Mouse (Mus musculus) c-Kit-negative CD71-positive TER-119-positive erythroid progenitor cells, embryonic 14.5 days (primary cell): ENCODE data around the gene Olfr652.

ENCODE experiments used
- DNase-seq: peaks from one replicate; pipeline ENCODE4 v3.0.0-alpha.2; 2013; ENCODE audit warnings: low read depth, low spot score

The Olfr652 gene

DNA sequence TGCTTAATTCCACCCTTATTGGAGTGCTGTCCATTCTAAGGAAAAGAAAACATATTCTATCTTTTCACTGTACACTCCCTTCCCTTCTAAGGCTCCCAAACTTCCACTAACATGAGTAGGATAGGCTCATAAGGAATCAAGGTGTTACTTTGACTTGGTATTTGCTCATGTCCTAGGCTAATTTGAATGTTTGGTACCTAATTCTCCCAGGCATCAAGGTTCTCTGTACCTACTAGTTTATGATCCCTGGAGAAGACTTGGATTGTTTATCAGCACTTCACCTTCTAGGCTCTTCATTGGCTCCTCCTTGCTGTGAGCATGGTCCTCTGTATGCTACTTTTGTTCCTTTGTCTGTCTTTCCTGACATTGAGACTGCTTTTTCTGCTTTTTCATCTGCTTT, at the start of gene Olfr652:
Gene Olfr652, plus strand, starts transcription at position 301 of the 400 bp plus-strand sequence.
- DNase-seq, result no peak

DNA sequence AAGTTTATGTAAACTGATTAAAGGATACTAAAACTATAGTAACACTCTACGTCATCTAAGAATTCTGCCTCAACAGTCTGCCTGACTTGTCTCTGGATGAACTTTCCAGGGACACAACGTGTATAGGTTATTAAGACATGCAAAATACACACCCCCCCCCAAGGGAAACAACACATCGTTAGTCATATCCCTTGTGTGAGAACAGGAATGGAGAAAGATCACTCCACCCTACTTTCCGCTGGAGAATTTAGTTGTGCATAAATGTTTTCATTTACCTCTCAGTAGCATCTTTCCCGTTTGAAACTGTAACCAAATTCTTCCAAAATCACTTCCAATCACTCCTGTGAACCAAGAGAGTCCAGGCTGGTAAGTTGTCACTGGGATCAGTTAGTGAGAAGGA, 10.9 kb upstream of the Olfr652 start, which contains the start of gene Olfr651:
Gene Olfr651, plus strand, starts transcription at position 301 of the 400 bp plus-strand sequence.
- no peak for DNase-seq

DNA sequence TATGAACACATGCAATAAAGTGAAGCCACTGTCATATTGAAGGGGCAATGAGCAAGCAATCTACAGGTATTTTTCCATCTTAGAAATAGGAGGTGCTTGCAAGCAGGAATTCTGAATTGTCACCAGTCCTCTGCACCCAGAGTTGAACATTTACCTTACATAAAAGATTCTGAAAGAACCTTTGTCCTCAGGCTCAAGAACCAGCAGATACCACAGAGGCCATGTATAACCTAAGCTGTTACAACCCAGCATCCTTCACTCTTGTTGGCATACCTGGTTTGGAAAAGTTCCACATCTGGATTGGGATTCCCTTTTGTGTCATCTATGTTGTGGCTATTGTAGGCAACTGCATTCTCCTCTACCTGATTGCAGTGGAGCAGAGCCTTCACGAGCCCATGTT, 8.0 kb upstream of the Olfr652 start:
- no peak for DNase-seq

DNA sequence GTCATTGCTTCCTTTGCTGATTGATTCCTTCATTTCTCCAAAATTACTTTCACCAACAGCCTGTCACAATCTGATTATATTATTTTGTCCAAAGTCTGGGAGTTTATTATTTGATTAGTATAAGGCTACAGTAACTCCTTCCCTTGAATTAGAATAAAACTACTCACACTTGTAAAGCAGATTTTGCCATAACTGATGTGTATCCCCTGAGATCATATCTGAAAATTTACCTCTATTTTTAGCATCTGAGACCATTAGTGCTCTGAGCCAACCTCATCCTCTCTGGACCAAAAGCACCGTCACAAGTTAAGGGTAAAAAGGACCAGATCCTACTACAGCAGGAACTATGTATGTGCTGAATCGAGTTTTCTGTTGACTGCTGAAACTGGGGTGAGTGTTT, 16.3 kb downstream of the Olfr652 start, which contains the start of gene Olfr653:
Gene Olfr653, plus strand, starts transcription at position 301 of the 400 bp plus-strand sequence.
- no peak for DNase-seq

DNA sequence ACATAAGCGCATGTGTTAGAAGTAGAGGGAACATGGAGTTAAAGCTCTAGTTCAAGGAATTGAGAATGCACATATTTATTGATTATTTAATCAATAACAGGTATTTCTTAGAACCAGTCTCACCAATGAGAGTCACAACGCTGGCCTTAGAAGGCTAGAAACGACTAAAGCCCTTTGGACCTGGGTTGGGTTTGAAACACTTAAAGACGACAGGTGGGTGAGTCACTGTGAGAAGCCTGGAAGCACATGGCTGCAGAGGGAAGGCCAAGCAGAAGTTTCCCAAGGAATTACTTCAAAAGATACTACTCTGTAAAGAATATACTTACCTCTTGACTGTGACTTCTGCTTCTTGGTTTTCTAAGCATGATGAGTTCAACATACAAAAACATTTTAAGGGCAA, 20.1 kb downstream of the Olfr652 start:
- no peak for DNase-seq

DNA sequence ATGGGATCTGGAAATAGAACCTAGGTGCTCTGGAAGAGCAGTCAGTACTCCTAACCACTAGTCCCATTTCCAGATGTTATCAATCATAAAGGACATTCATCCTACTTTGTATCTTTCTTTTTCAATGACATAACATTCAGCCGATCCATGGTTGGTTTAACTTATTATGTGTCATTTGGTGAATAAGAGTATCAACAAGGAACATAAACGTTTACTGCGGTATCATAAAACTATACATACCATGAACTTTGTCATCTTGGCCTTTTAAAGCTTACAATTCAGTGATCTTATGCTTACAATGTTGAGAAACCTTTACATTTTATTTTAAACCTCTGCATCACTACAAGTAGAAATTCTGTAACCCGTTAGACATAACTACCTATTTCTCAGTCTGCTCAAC, 20.7 kb downstream of the Olfr652 start:
- DNase-seq, result no peak

DNA sequence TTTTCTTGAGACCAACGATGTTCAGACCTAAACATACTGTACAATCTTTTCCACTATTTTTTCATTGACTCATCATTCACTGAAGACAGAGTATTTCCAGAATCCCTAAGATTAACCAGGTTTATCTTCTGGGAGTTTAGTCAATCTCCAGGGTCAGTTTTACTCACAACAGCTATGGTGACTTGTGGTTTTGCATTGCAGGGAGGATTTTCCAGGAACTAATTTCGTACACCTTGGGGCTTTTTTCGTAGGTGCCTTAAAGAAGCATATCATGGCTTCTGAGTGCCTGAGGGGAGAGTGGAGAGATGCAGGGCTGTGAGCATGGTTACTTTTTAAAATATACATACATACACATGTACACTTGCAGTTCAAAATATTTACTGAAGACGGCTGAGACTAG, 26.0 kb downstream of the Olfr652 start, which contains the start of gene Olfr654:
Gene Olfr654, plus strand, starts transcription at position 301 of the 400 bp plus-strand sequence.
- no peak for DNase-seq

DNA sequence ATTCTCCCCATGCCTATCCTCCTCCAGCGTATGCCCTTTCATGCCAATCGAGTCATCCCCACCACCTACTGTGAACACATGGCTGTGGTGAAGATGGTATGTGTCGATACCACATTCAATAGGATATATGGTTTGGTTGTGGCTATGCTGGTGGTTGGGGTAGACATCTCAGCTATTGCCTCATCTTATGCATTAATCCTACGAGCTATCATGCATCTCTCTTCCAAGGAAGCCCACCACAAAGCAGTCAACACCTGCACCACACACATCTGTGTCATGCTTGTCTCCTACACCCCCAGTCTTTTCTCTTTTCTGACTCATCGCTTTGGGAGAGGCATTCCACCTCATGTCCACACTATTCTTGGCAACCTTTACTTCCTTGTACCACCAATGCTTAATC, 27.6 kb downstream of the Olfr652 start:
- no peak for DNase-seq

DNA sequence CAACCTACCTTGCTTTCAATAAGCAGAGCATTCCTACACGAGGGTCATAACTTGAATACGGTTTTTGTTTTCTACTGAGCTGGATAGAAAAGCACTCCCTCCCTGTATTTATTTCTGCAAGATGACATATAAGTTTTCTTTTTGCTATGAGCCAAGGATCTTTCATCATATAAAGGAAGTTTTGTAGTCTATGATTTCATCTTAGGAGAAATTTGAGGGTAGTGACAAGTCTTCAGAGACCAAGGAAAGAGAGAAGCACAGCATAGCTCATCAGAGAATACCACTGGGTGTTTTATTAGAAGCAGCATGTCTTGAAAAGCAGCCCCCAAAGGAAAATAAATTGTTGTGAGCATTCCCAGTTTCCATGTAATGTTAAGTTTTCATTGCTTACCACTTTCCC, 41.0 kb downstream of the Olfr652 start, which contains the start of gene Olfr655:
Gene Olfr655, minus strand, starts transcription at position 101 of the 400 bp plus-strand sequence.
- DNase-seq, result no peak

DNA sequence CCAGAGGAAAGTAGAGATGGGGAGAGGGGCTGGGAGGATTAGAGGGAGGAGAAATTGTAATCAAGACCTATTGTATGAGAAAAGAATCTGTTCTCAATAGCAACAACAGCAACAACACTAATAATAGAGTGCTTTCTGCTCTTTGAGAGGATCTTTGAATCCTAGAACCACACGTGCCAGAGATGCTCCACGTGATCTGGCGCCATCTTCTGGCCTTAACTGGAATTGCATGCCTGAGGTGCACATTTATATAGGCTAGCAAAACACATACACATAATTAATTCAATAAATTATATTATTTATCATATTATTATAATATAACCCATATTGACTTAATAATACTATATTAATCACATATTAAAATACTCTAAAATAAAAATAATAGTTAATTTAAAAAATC, 42.5 kb downstream of the Olfr652 start:
- DNase-seq, result peak; percentile 3

DNA sequence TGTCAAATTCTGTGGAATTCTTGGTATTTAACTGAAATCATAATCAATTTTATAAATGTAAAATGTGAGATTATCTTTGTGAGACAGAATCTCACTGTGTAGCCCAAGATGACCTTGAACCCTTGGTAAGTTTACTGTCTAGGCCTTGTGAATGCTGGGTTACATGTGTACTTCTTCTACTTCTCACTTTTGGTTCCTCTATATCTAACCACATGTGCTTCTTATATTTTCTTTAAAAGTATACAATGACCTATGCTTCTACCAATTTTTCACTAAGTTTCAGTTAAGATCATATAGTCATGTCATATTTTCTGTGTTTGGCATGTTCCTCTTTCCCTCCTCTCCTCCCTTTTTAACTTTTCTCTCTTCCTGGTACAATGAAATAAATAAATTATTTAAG, 44.0 kb downstream of the Olfr652 start:
- DNase-seq, result no peak

DNA sequence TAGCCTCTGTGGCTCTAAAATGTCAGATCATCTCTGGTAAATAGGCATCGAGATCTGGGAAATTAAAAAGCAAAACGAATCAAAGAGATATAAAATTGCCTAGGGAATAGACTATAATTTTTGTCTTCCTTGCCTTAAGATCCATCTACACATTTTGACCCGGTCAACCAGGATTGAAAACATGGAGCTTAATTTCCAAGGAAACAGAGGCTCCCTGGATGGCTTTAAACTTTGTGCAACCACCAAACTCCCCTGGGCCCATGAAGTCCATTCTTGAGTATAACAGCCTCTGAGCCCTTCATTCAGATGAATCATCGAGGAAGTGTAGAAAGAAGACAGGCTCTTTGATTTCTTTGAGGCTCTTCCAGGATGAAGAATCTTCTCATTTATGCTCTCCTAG, 53.0 kb downstream of the Olfr652 start, which contains the start of gene Olfr656:
Gene Olfr656, plus strand, starts transcription at position 301 of the 400 bp plus-strand sequence.
- DNase-seq, result no peak
